Comparison of ENCODE assay signal across 9 mouse cellular contexts in genomic region chr4:58498734-58499133, GRCm38 (mm10).
"Had no signal": no experiment of that assay in that cellular context is flagged by ENCODE, and none has a peak within 500 bp of the region (broad histone marks: within the 10 kb centered on the region; RNA-seq: fewer than 3 reads in every experiment).

No protein-coding gene starts in this region.

- ATAC-seq: liver, embryonic 12.5 days had no signal

- H3K9ac ChIP-seq: limb, embryonic 15.5 days; liver, embryonic 12.5 days; lung, embryonic 14.5 days; midbrain, embryonic 12.5 days had no signal

- H3K27ac ChIP-seq: limb, embryonic 15.5 days; liver, embryonic 12.5 days; macrophage; midbrain, embryonic 12.5 days had no signal

- H3K4me2 ChIP-seq: limb, embryonic 15.5 days; liver, embryonic 12.5 days; lung, embryonic 14.5 days; midbrain, embryonic 12.5 days had no signal

- H3K4me1 ChIP-seq: liver, embryonic 12.5 days; megakaryocyte, embryonic 14.5 days had no signal

- H3K36me3 ChIP-seq: liver, embryonic 12.5 days; midbrain, embryonic 12.5 days had no signal

- H3K9me3 ChIP-seq: limb, embryonic 15.5 days; liver, embryonic 12.5 days; megakaryocyte, embryonic 14.5 days; midbrain, embryonic 12.5 days had no signal

- H3K27me3 ChIP-seq: limb, embryonic 15.5 days; liver, embryonic 12.5 days; midbrain, embryonic 12.5 days had no signal

- H3K4me3 ChIP-seq: limb, embryonic 15.5 days; liver, embryonic 12.5 days; megakaryocyte, embryonic 14.5 days; midbrain, embryonic 12.5 days had no signal

- DNase-seq: kidney, postnatal 14 days; lung, embryonic 14.5 days; lung, postnatal 14 days; thymus, postnatal 4 days had no signal
